Mouse (Mus musculus) heart, postnatal 0 days (tissue): ENCODE data around the gene Ctdsp1. TPM values are rescaled to one million over a fixed set of nuclear protein-coding genes. Genes with fewer than 3 reads are reported as not detected.

Source experiments
- ATAC-seq: fragments of 200-750 bp; cut with Nextera tagmentation; 2 replicates; pipeline ENCODE4 v1.8.0; 2017; ENCODE audit warnings: low read depth, moderate number of reproducible peaks, moderate library complexity; ENCODE audit not compliant: insufficient read depth
- DNase-seq: peaks from one replicate; pipeline ENCODE4 v3.0.0-alpha.2; 2016; ENCODE audit warnings: low spot score
- H3K27ac ChIP-seq: fragments of 300-500 bp; sonication (generic); 2 replicates; pipeline ENCODE4 v1.5.1; 2014; ENCODE audit warnings: low read depth, mild to moderate bottlenecking
- H3K27me3 ChIP-seq: fragments of 300-500 bp; sonication (generic); 2 replicates; pipeline ENCODE4 v1.6.1; 2014; ENCODE audit warnings: low read length, mixed read lengths; ENCODE audit not compliant: control insufficient read depth, insufficient read depth
- H3K36me3 ChIP-seq: fragments of 300-500 bp; sonication (generic); replicated peaks from 2 replicates; pipeline ENCODE4 v1.6.1; 2014; ENCODE audit warnings: low read length, mixed read lengths; ENCODE audit not compliant: control insufficient read depth, insufficient read depth
- H3K4me1 ChIP-seq: fragments of 300-500 bp; sonication (generic); 2 replicates; pipeline ENCODE4 v1.6.1; 2014; ENCODE audit warnings: antibody characterized with exemption; ENCODE audit not compliant: control insufficient read depth, insufficient read depth
- H3K4me2 ChIP-seq: fragments of 300-500 bp; sonication (generic); 2 replicates; pipeline ENCODE4 v1.6.1; 2014; ENCODE audit warnings: low read depth, mild to moderate bottlenecking, low read length, moderate library complexity
- H3K4me3 ChIP-seq: fragments of 300-500 bp; sonication (generic); 2 replicates; pipeline ENCODE4 v1.5.1; 2014; ENCODE audit warnings: low read depth, low read length
- H3K9ac ChIP-seq: fragments of 300-500 bp; sonication (generic); replicated peaks from 2 replicates; pipeline ENCODE4 v1.6.1; 2014; ENCODE audit warnings: low read depth, low read length, mixed read lengths
- H3K9me3 ChIP-seq: fragments of 300-500 bp; sonication (generic); replicated peaks from 2 replicates; pipeline ENCODE4 v1.6.1; 2016; ENCODE audit warnings: low read length; ENCODE audit not compliant: control insufficient read depth
- CTCF ChIP-seq: IDR thresholded peaks from 2 replicates; pipeline ENCODE4 v1.5.1; 2016; ENCODE audit warnings: antibody characterized with exemption, control low read depth, low read depth
- EP300 ChIP-seq: IDR thresholded peaks from 2 replicates; pipeline ENCODE4 v1.6.1; 2016; ENCODE audit warnings: antibody characterized with exemption, low read depth
- WGBS: fragments of 180-500 bp; shearing (Covaris S2); extraction: QIAGEN DNeasy Blood & Tissue Kit; methylation state at CpG from one replicate; pipeline ENCODE4 v1.1.7; 2014; 5-methylcytosine and 5-hydroxymethylcytosine counted together
- polyA plus RNA-seq: library from polyadenylated mRNA; unstranded; fragments of >200 nt; fragmentation: Nextera tagmentation; extraction: Ambion mirVana; gene quantifications from 2 replicates; pipeline ENCODE4 v1.2.1, GENCODE M21; 2015
- total RNA-seq: library from RNA; depleted of rRNA; stranded (reverse); fragments of >200 nt; gene quantifications from 2 replicates; pipeline ENCODE4 v1.2.3, GENCODE M21; 2014; ENCODE audit warnings: low replicate concordance

Ctdsp1 gene
- total and polyA plus RNA-seq, 2 experiments from 2014 or later = 38.0 to 106 TPM

DNA sequence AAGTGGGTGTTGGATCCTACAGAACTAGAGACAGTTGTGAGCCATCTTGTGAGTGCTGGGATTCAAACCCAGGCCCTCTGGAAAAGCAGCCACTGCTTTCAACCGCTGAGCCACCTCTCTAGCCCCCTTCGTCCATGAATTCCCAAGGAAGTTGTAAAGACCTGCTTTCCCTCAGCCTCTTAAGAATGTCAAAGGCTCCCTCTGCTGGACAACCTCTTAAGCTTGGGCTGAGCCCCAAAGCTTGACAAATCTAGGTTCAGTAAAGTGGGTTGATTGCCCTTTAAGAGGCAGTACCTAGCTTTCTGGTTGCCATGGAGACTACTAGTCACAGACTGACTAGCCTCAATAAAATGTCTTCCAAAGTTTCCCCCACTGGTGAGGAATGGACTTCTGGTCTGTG is 29.5 kb upstream of the Ctdsp1 start, which contains the start of gene Catip:
Gene Catip (plus strand): TSS at position 297 of the 400 bp plus-strand sequence.
- TF ChIP-seq EP300 = no peak
- TF ChIP-seq CTCF = peak; percentile 92
- no peaks in the 10 kb centered on the region for H3K9me3 ChIP-seq
- no peak within 1 kb of the TSS for H3K27ac ChIP-seq
- ATAC-seq = peak; percentile 74
- 3% methylated on average over 2 of the region's 2 CpGs for WGBS
- no peak within 1 kb of the TSS for H3K9ac ChIP-seq
- no peak within 1 kb of the TSS for H3K4me3 ChIP-seq
- no peak within 1 kb of the TSS for H3K4me2 ChIP-seq
- peak; percentile 86 for DNase-seq
- H3K27me3 ChIP-seq = no peaks in the 10 kb centered on the region
- H3K4me1 ChIP-seq = no peaks in the 10 kb centered on the region
- no peaks in the 10 kb centered on the region for H3K36me3 ChIP-seq

DNA sequence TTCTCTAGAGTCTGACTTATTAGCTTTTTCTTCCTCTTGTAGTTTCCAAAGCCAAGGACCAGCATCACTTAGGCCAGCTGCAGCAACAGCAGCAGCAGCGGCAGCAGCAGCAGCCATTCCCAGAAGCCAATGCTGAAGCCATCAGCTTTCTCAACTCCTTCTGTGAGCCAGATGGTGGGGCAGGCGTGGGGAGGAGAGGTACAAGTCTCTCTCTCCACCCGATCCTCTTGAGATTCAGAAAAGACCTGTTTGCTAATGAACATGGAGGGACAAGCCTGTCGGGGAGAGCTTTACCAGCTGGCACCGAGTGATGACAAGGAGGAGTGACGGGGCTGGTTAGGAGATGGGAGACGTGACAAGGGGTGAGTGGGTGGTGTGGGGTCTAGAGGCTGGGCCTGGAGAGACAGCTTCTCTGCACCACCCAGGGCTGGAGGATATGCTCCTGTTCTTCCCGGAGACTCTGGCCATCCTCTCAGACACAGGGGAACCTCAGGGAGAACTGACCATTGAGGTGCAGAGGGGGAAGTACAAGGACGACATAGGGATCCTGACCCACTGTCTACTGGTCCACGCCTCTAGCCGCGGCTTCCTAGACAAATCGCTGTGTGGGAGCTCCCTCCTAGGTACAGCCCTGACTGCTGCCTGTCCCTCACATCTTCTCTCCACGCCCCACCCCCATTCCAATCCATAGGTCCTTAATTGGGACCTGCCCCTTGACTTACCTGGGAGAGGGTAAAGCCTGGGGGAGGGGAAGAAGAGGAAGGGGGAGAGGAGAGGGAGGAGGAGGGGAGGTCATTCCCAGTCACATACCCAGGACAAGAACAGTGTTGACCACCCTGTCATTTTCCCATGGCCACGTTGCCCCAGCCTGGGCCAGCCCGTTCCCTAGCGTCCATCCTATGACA is 28.7 kb upstream of the Ctdsp1 start:
- H3K27ac ChIP-seq = no peak overlapping the region
- no peak overlapping the region for H3K9ac ChIP-seq
- H3K4me2 ChIP-seq = no peak overlapping the region

DNA sequence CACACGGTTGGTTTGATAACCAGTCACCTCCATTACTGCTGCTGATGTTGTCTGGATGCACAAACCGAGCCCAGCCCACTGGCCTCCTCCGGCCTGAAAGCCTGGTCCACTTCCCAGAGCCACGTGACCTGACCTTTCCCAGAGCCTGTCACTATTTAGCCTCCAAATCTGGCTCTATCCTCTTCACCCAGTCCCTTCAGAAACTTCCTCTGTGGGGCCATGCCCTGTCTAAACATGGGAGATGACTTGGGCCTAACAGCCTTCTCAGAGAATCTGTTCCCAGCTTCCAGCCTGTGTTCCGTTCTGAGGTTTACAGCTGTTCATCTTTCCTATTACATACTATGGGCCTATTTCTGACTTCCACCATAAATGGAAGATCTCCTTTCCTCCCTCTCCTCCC is 27.9 kb upstream of the Ctdsp1 start:
- no peak for ATAC-seq
- H3K27ac ChIP-seq = peak overlapping the region; percentile 13; the same call in 1 of the 2 replicates

More for the DNA sequence above, 28.7 kb upstream of the Ctdsp1 start:
- no peaks in the 10 kb centered on the region for H3K4me1 ChIP-seq
- no peaks in the 10 kb centered on the region for H3K27me3 ChIP-seq
- H3K9me3 ChIP-seq = no peaks in the 10 kb centered on the region
- no peak for DNase-seq
- ATAC-seq = no peak
- H3K36me3 ChIP-seq = no peaks in the 10 kb centered on the region
- 49% methylated on average over 17 of the region's 17 CpGs for WGBS
- no peak overlapping the region for H3K4me3 ChIP-seq
- TF ChIP-seq CTCF (no peak), EP300 (no peak)

DNA sequence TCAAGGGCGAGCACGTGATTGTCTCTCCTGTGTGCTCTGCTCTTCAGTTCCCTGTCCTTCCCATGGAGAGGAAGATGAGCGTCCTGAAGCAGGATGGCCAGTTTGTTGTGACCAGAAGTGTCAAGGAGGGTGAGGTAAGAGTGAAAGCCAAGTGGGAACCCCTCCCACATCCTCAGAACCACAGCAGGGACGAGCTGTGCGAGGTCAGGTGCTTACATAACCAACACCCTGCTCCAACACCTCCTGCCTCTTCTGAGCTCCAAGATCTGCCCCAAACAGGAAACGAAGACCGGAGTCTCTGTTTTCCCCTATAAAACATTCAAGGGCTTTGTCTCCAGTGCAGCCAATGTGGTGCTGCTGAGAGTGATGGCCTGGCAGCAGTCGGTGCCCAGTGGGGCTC is 27.0 kb upstream of the Ctdsp1 start:
- Histone ChIP-seq H3K4me2 (no peak overlapping the region), H3K9ac (no peak overlapping the region), H3K27me3 (no peaks in the 10 kb centered on the region), H3K36me3 (no peaks in the 10 kb centered on the region), H3K4me3 (no peak overlapping the region), H3K4me1 (no peaks in the 10 kb centered on the region), H3K27ac (no peak overlapping the region), H3K9me3 (no peaks in the 10 kb centered on the region)
- WGBS = 52% methylated on average over 8 of the region's 8 CpGs
- DNase-seq (no peak), ATAC-seq (no peak)
- TF ChIP-seq EP300 (no peak), CTCF (no peak)

More for the DNA sequence above, 27.9 kb upstream of the Ctdsp1 start:
- no peaks in the 10 kb centered on the region for H3K9me3 ChIP-seq
- DNase-seq = no peak
- 53% methylated on average over 5 of the region's 5 CpGs for WGBS
- H3K4me1 ChIP-seq = no peaks in the 10 kb centered on the region
- no peak overlapping the region for H3K4me2 ChIP-seq
- no peak overlapping the region for H3K4me3 ChIP-seq
- H3K27me3 ChIP-seq = no peaks in the 10 kb centered on the region
- H3K9ac ChIP-seq = no peak overlapping the region
- H3K36me3 ChIP-seq = no peaks in the 10 kb centered on the region
- TF ChIP-seq EP300 = no peak
- TF ChIP-seq CTCF = no peak

DNA sequence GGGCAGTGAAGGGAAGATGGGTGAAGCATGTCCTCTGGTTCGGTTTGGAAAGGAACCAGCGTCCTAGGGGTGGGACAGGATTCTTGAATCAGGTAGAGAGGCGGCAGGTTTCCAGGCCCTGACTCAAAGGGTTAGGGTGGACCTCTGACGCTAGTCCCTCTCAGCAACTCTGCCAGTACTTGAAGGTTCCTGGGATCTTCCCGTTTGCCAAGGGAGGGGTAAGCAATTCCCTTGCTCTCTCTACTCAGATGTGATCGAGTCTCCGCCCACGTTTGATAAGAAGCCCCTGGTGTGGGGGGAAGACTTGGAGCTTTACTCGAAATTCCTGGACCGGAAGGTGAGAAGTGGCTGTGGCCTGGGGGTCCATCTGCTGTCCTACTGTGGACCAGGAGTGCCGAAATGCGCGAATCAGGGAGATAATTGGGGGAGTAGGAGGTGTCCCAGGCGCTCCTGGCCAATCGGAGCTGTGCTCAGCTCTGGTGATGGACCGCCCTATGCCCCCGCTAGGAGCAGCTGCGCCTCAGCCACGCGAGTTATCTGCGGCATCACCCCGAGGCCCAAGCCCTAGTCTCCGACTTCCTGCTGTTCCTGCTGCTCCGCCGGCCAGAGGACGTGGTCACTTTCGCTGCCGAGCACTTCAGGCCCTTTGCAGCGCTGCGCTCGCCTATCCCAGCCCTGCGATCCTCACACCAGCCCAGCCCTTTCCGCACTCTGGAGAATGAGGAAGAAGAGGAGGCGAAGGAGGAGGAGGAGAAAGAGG is 23.2 kb upstream of the Ctdsp1 start:
- WGBS = 5% methylated on average over 34 of the region's 34 CpGs
- peak overlapping the region; percentile 38 for H3K4me3 ChIP-seq
- no peak for TF ChIP-seq EP300
- no peaks in the 10 kb centered on the region for H3K36me3 ChIP-seq
- peak overlapping the region; percentile 9; the same call in 1 of the 2 replicates for H3K27ac ChIP-seq
- peak; percentile 53 for DNase-seq
- ATAC-seq = peak; percentile 86
- no peaks in the 10 kb centered on the region for H3K27me3 ChIP-seq
- H3K9ac ChIP-seq = no peak overlapping the region; the same call in 1 of the 2 replicates
- peak overlapping the region; percentile 70 for H3K4me2 ChIP-seq
- no peaks in the 10 kb centered on the region for H3K9me3 ChIP-seq
- H3K4me1 ChIP-seq = no peaks in the 10 kb centered on the region
